Mouse (Mus musculus): ENCODE measurements around the gene Snx22. TPM values are rescaled to one million over a fixed set of nuclear protein-coding genes. Genes with fewer than 3 reads are reported as not detected.

Gene Snx22
- polyA plus RNA-seq, 1 experiment from 2014 or later, result 2.1 TPM

DNA sequence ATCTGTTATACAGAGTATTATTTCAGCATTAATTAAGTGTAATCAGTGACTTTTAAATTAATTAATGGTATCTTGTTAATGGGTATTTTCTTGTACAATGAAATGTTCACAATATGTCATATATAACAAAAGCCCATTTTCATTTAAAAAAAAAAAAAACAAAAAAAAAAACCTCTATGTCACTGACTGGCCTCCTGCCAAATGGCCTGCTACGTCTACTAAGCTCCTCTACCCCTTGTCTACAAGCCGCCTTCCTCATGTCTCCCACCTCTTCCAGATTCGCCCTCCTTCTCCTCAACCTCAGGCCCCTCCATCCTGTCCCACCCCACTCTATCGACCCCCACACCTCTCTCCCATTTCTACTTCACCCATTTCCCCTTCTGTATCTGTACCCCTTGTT is 18.0 kb downstream of the Snx22 start:
- Histone ChIP-seq H3K9ac (ENCODE audit: low read depth, low read length) (no peak overlapping the region), H3K27ac (ENCODE audit: low read depth, low read length) (no peak overlapping the region), H3K9me3 (replicated peaks; ENCODE audit: control insufficient read depth, low read length) (no peaks in the 10 kb centered on the region), H3K27me3 (ENCODE audit: control insufficient read depth, insufficient read depth, low read length) (no peaks in the 10 kb centered on the region), H3K36me3 (ENCODE audit: control insufficient read depth, insufficient read depth, low read length) (no peaks in the 10 kb centered on the region), H3K4me3 (ENCODE audit: low read depth, low read length) (no peak overlapping the region), H3K4me2 (no peak overlapping the region), H3K4me1 (ENCODE audit: control insufficient read depth, insufficient read depth, low read length) (no peaks in the 10 kb centered on the region)
- 58% methylated on average over 4 of the region's 4 CpGs for WGBS (ENCODE audit: insufficient replicate concordance)
- ATAC-seq (replicated peaks; ENCODE audit: insufficient number of reproducible peaks, low FRiP score, low TSS enrichment), result no peak

DNA sequence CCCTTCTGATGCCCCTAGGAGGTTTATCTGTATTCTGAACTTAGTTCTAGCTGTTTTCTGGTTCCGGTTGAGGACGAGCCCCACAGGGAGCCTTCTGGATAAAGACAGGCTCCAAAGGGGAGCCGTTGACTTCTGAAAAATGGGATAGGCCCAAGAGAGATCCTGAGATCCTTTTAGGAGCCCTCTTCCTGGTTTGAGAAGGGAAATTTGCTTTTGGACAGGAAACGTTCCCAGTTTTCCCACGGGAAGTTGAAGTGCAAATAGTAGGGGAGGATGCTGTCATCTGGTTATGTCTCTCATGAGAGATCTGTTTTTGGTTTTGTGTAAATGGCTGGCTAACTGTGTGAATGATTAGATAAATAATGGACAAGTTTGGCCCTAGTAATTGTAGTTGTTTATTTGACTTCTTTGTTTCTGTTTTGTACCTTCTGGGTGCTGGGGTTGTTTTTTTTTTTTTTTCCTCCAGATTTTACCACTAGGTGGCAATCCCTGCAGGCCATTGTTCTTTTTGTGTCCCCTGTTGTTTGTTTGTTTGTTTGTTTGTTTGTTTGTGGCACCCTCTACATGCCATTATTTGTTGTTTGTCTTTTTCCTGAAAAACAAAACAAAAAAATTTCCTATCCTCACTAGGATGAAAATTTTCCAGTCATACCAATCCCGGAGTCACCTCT is 19.5 kb downstream of the Snx22 start:
- no peak for ATAC-seq (replicated peaks; ENCODE audit: insufficient number of reproducible peaks, low FRiP score, low TSS enrichment)
- Histone ChIP-seq H3K9ac (ENCODE audit: low read depth, low read length) (no peak overlapping the region), H3K4me3 (ENCODE audit: low read depth, low read length) (no peak overlapping the region), H3K9me3 (replicated peaks; ENCODE audit: control insufficient read depth, low read length) (no peaks in the 10 kb centered on the region), H3K27me3 (ENCODE audit: control insufficient read depth, insufficient read depth, low read length) (no peaks in the 10 kb centered on the region), H3K4me1 (ENCODE audit: control insufficient read depth, insufficient read depth, low read length) (no peaks in the 10 kb centered on the region), H3K4me2 (no peak overlapping the region), H3K27ac (ENCODE audit: low read depth, low read length) (no peak overlapping the region), H3K36me3 (ENCODE audit: control insufficient read depth, insufficient read depth, low read length) (no peaks in the 10 kb centered on the region)
- 58% methylated on average over 6 of the region's 6 CpGs for WGBS (ENCODE audit: insufficient replicate concordance)

DNA sequence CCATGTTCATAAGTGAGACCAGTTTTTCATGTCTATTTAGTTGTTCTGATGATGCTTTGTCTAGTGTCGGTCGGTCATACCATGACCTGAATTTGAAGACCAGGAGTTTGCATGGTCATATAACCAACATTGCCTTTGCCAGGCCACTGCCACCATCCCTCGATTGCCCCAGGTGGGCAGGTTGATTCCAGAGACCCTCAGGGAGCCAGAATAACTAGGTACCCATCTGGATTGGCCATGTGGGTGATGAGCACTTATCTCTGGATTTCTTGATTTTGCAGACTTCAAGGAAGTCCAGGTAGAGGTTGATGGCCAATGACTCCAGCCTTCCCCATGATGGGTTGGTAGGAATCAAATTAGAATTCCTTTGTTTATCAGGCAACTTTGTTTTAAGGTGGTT is 26.3 kb downstream of the Snx22 start:
- Histone ChIP-seq H3K36me3 (ENCODE audit: control insufficient read depth, insufficient read depth, low read length) (peaks cover 10% of the 10 kb centered on the region; the same call in 1 of the 2 replicates), H3K4me3 (ENCODE audit: low read depth, low read length) (no peak overlapping the region), H3K4me2 (no peak overlapping the region), H3K27me3 (ENCODE audit: control insufficient read depth, insufficient read depth, low read length) (no peaks in the 10 kb centered on the region), H3K9me3 (replicated peaks; ENCODE audit: control insufficient read depth, low read length) (no peaks in the 10 kb centered on the region), H3K9ac (ENCODE audit: low read depth, low read length) (no peak overlapping the region), H3K4me1 (ENCODE audit: control insufficient read depth, insufficient read depth, low read length) (no peaks in the 10 kb centered on the region), H3K27ac (ENCODE audit: low read depth, low read length) (no peak overlapping the region)
- 88% methylated on average over 3 of the region's 3 CpGs for WGBS (ENCODE audit: insufficient replicate concordance)
- no peak for ATAC-seq (replicated peaks; ENCODE audit: insufficient number of reproducible peaks, low FRiP score, low TSS enrichment)

DNA sequence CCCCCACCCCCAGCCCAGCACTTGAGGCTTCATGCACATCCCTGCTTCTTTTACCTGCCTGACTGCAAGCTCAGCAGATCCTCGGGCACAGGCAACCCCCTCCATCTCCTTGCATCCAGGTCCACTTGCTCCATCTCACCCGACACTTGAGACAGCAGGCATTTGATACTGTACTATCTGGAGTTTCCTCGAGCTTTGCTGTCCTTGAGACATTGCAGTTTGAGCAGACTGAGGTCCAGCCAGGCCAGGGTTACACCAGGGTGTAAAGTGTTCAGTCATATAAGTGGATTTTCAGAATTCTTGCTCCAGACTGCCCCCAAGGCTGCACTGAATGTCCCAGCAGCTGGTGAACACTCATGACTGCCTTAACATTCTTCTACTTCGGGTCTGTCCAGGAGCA is 27.2 kb downstream of the Snx22 start:
- Histone ChIP-seq H3K27me3 (ENCODE audit: control insufficient read depth, insufficient read depth, low read length) (no peaks in the 10 kb centered on the region), H3K4me1 (ENCODE audit: control insufficient read depth, insufficient read depth, low read length) (no peaks in the 10 kb centered on the region), H3K4me2 (no peak overlapping the region), H3K9ac (ENCODE audit: low read depth, low read length) (no peak overlapping the region), H3K9me3 (replicated peaks; ENCODE audit: control insufficient read depth, low read length) (no peaks in the 10 kb centered on the region), H3K27ac (ENCODE audit: low read depth, low read length) (no peak overlapping the region), H3K36me3 (ENCODE audit: control insufficient read depth, insufficient read depth, low read length) (peaks cover 12% of the 10 kb centered on the region; the same call in 1 of the 2 replicates), H3K4me3 (ENCODE audit: low read depth, low read length) (no peak overlapping the region)
- ATAC-seq (replicated peaks; ENCODE audit: insufficient number of reproducible peaks, low FRiP score, low TSS enrichment), result no peak
- WGBS (ENCODE audit: insufficient replicate concordance), result 67% methylated on average over 4 of the region's 4 CpGs

DNA sequence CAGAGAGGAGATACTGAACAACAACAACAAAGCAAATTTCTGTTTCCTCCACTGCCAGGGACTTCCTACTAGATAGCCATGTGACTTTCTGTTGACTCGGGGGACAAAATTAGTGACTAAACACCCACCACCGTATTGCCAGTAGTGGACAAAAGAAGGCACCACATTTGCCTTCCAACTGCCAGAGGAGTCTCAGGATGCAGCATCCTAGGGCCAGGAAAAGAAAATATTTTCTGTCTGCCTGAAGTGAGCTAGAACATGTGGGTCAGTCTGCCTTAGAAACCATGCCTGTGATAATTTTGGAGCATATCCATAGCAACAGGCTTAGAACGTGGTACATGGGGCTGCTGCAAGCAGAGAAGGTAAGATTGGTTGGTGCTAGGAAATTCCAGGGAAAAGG is 28.7 kb downstream of the Snx22 start:
- Histone ChIP-seq H3K27me3 (ENCODE audit: control insufficient read depth, insufficient read depth, low read length) (no peaks in the 10 kb centered on the region), H3K4me1 (ENCODE audit: control insufficient read depth, insufficient read depth, low read length) (no peaks in the 10 kb centered on the region), H3K4me3 (ENCODE audit: low read depth, low read length) (no peak overlapping the region), H3K27ac (ENCODE audit: low read depth, low read length) (no peak overlapping the region), H3K36me3 (ENCODE audit: control insufficient read depth, insufficient read depth, low read length) (peaks cover 12% of the 10 kb centered on the region; the same call in 1 of the 2 replicates), H3K9me3 (replicated peaks; ENCODE audit: control insufficient read depth, low read length) (no peaks in the 10 kb centered on the region), H3K4me2 (no peak overlapping the region), H3K9ac (ENCODE audit: low read depth, low read length) (no peak overlapping the region)
- no peak for ATAC-seq (replicated peaks; ENCODE audit: insufficient number of reproducible peaks, low FRiP score, low TSS enrichment)
- 66% methylated on average over 3 of the region's 3 CpGs for WGBS (ENCODE audit: insufficient replicate concordance)

DNA sequence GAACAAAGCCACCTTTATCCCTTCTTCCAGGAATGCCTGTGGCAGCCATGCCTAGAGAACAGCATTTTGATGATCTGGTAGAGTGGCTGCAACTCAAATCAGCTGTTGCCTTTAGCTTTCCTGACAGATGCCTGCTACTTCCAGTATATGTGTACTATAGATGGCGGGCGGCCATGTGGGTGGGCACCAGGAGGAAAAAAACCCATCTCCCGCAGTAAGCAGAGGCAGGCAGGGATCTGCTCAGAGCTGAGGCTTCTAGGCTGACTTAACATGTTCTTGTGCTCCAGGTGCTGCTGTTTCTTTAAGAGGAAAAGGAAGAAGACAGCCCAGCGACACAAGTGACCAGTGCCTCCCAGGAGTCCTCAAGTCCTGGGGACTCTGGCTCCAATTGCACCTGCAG is 30.2 kb downstream of the Snx22 start:
- Histone ChIP-seq H3K27ac (ENCODE audit: low read depth, low read length) (no peak overlapping the region), H3K4me3 (ENCODE audit: low read depth, low read length) (no peak overlapping the region), H3K4me2 (no peak overlapping the region), H3K9ac (ENCODE audit: low read depth, low read length) (no peak overlapping the region), H3K9me3 (replicated peaks; ENCODE audit: control insufficient read depth, low read length) (no peaks in the 10 kb centered on the region), H3K27me3 (ENCODE audit: control insufficient read depth, insufficient read depth, low read length) (no peaks in the 10 kb centered on the region), H3K4me1 (ENCODE audit: control insufficient read depth, insufficient read depth, low read length) (no peaks in the 10 kb centered on the region), H3K36me3 (ENCODE audit: control insufficient read depth, insufficient read depth, low read length) (peaks cover 12% of the 10 kb centered on the region; the same call in 1 of the 2 replicates)
- no peak for ATAC-seq (replicated peaks; ENCODE audit: insufficient number of reproducible peaks, low FRiP score, low TSS enrichment)
- 73% methylated on average over 4 of the region's 4 CpGs for WGBS (ENCODE audit: insufficient replicate concordance)

DNA sequence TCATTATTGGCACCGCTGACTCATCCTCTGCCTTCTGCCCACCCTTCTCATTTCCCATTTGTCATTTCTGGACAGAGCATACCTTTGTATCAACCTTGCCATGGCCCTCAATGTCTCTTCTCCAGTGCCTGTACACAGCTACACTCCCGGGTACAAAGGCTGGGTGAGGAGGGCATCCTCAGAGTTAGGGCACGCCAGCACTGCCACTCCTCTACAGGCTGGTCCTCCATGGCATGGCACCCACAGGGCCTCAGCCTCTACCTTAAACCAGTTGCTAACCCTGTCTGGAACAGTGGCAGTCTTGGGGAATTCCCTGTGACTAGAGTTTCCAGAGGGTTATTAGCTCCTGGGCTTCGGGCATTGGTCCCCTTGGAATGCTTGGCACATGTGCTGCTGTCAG is 30.9 kb downstream of the Snx22 start:
- ATAC-seq (replicated peaks; ENCODE audit: insufficient number of reproducible peaks, low FRiP score, low TSS enrichment), result no peak
- H3K9ac ChIP-seq (ENCODE audit: low read depth, low read length), result no peak overlapping the region
- H3K4me3 ChIP-seq (ENCODE audit: low read depth, low read length), result no peak overlapping the region
- H3K4me2 ChIP-seq, result no peak overlapping the region
- H3K4me1 ChIP-seq (ENCODE audit: control insufficient read depth, insufficient read depth, low read length), result no peaks in the 10 kb centered on the region
- H3K36me3 ChIP-seq (ENCODE audit: control insufficient read depth, insufficient read depth, low read length), result peaks cover 12% of the 10 kb centered on the region; the same call in 1 of the 2 replicates
- H3K27ac ChIP-seq (ENCODE audit: low read depth, low read length), result no peak overlapping the region
- H3K9me3 ChIP-seq (replicated peaks; ENCODE audit: control insufficient read depth, low read length), result no peaks in the 10 kb centered on the region
- no peaks in the 10 kb centered on the region for H3K27me3 ChIP-seq (ENCODE audit: control insufficient read depth, insufficient read depth, low read length)
- 93% methylated on average over 4 of the region's 4 CpGs for WGBS (ENCODE audit: insufficient replicate concordance)

DNA sequence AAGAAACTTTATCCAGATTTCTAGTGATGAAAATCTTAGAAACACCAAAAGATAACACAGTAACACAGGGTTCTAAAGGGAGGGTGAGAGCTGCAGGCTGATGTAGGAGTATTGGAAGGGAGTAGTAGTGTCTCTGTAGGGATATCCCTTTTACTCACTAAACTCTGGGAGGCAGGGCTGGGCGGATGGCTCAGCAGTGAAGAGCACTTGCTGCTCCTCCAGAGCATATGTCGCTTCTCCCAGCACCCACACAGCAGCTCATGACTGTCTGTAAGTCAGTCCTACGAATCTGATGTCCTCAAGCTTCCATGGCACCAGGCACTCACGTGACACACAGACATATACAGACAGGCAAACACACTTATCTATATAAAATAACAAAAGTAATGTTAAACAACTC is 31.4 kb downstream of the Snx22 start:
- H3K9ac ChIP-seq (ENCODE audit: low read depth, low read length), result no peak overlapping the region
- 83% methylated on average over 4 of the region's 4 CpGs for WGBS (ENCODE audit: insufficient replicate concordance)
- no peaks in the 10 kb centered on the region for H3K27me3 ChIP-seq (ENCODE audit: control insufficient read depth, insufficient read depth, low read length)
- no peak overlapping the region for H3K4me2 ChIP-seq
- no peaks in the 10 kb centered on the region for H3K9me3 ChIP-seq (replicated peaks; ENCODE audit: control insufficient read depth, low read length)
- H3K27ac ChIP-seq (ENCODE audit: low read depth, low read length), result no peak overlapping the region
- H3K4me3 ChIP-seq (ENCODE audit: low read depth, low read length), result no peak overlapping the region
- ATAC-seq (replicated peaks; ENCODE audit: insufficient number of reproducible peaks, low FRiP score, low TSS enrichment), result no peak
- no peaks in the 10 kb centered on the region for H3K4me1 ChIP-seq (ENCODE audit: control insufficient read depth, insufficient read depth, low read length)
- H3K36me3 ChIP-seq (ENCODE audit: control insufficient read depth, insufficient read depth, low read length), result peaks cover 12% of the 10 kb centered on the region; the same call in 1 of the 2 replicates

DNA sequence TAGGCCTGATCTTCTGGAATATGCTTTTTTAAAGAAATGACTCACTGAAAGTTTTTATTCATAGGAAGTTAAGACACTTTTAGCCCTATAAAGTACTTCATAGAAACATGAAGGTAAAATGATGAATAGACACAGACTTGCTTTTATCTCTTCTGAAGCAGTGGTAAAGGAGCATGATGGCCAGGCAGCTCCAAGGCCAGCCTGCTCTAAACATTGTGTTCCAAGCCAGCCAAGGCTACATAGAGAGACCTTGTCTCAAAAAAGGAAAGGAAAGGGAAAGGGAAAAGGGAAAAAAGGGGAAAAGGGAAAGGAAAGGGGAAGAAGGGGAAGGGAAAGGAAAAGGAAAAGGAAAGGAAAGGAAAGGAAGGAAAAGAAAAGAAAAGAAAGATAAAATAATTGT is 48.9 kb downstream of the Snx22 start:
- peaks cover 2% of the 10 kb centered on the region for H3K36me3 ChIP-seq (ENCODE audit: control insufficient read depth, insufficient read depth, low read length)
- no peak for ATAC-seq (replicated peaks; ENCODE audit: insufficient number of reproducible peaks, low FRiP score, low TSS enrichment)
- no peak overlapping the region for H3K27ac ChIP-seq (ENCODE audit: low read depth, low read length)
- H3K9me3 ChIP-seq (replicated peaks; ENCODE audit: control insufficient read depth, low read length), result no peaks in the 10 kb centered on the region
- no peak overlapping the region for H3K4me2 ChIP-seq
- H3K4me1 ChIP-seq (ENCODE audit: control insufficient read depth, insufficient read depth, low read length), result no peaks in the 10 kb centered on the region
- H3K9ac ChIP-seq (ENCODE audit: low read depth, low read length), result no peak overlapping the region
- H3K27me3 ChIP-seq (ENCODE audit: control insufficient read depth, insufficient read depth, low read length), result no peaks in the 10 kb centered on the region
- H3K4me3 ChIP-seq (ENCODE audit: low read depth, low read length), result no peak overlapping the region

Measured in heart, embryonic 11.5 days (tissue).